In the genomic region with DNA sequence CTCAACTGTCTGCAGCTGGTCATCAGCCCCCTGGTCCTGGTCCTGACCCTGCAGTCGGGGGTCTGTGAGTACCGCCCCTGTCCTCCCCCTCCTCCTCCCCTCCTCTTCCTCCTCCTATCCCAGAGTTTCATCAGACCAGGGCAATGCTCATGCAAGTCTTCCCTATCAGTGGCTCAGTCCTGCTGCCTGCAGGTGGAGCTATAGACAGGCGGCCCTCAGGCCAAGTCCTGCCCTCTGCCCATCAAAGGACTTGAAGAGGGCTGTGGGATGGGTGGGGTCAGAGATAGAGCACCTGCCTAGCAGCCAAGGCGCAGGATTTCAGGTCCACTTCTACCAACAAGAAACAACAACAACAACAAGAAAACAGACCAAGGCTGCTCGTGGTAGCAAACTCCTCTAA, we compare ENCODE assay signal across 13 mouse cellular contexts. TPM values are rescaled to one million over a fixed set of nuclear protein-coding genes. Genes with fewer than 3 reads are reported as not detected.
A peak's percentile ranks its signal among the peaks of the same experiment; 100 is the strongest.
DNase-seq lines count a peak whose midpoint lies in the region; ATAC-seq and TF ChIP-seq lines count a peak whose summit lies in the region.
"Had no signal": no experiment of that assay in that cellular context is flagged by ENCODE, and none has a peak within 500 bp of the region (broad histone marks: within the 10 kb centered on the region; RNA-seq: fewer than 3 reads in every experiment).

No protein-coding gene starts in this region.

- TF ChIP-seq CTCF in kidney, adult 2 months (conservative IDR thresholded peaks at IDR 0.05; ENCODE audit: insufficient read depth, insufficient read length, low read depth, low read length): peak; percentile 56
- TF ChIP-seq CTCF in CH12.LX (conservative IDR thresholded peaks at IDR 0.05 in 1 of 2, IDR thresholded peaks at IDR 0.05 in 1 of 2; ENCODE audit: low read depth in 2 of 2, low read length in 2 of 2): peak in 1 of 2 experiments; percentile 72; a peak in 2 of 4 replicates

- H3K27me3 ChIP-seq in kidney, adult 2 months (replicated peaks; ENCODE audit: control insufficient read depth, insufficient read depth, low read length): no peaks in the 10 kb centered on the region
- H3K27me3 ChIP-seq in CH12.LX (replicated peaks): no peaks in the 10 kb centered on the region
- no peaks in the 10 kb centered on the region for H3K27me3 ChIP-seq in liver, embryonic 13.5 days
- no peaks in the 10 kb centered on the region for H3K27me3 ChIP-seq in midbrain, embryonic 16.5 days (ENCODE audit: control insufficient read depth, insufficient read depth, low read depth, low read length)
- H3K27me3 ChIP-seq: heart, embryonic 13.5 days had no signal

- no peak for TF ChIP-seq EP300 in CH12.LX (IDR thresholded peaks at IDR 0.05; ENCODE audit: low read length)

- no peaks in the 10 kb centered on the region for H3K4me1 ChIP-seq in kidney, adult 2 months (ENCODE audit: control insufficient read depth, insufficient read depth, low read length)
- H3K4me1 ChIP-seq in CH12.LX (ENCODE audit: control insufficient read depth in 1 of 2, insufficient read depth in 2 of 2): peaks cover 6 to 20% of the 10 kb centered on the region in 2 experiments
- H3K4me1 ChIP-seq in liver, embryonic 13.5 days (replicated peaks): peaks cover 30% of the 10 kb centered on the region
- no peaks in the 10 kb centered on the region for H3K4me1 ChIP-seq in midbrain, embryonic 16.5 days (ENCODE audit: control insufficient read depth, insufficient read depth, low read length)
- H3K4me1 ChIP-seq: heart, embryonic 13.5 days had no signal

- TF ChIP-seq POLR2A in kidney, adult 2 months (IDR thresholded peaks at IDR 0.05; ENCODE audit: low read depth, low read length): no peak
- TF ChIP-seq POLR2A in CH12.LX (IDR thresholded peaks at IDR 0.05; ENCODE audit: low read depth, low read length): no peak

- no peaks in the 10 kb centered on the region for H3K36me3 ChIP-seq in kidney, adult 2 months (ENCODE audit: control insufficient read depth, insufficient read depth, low read length)
- peaks cover 21 to 75% of the 10 kb centered on the region in 2 experiments for H3K36me3 ChIP-seq in CH12.LX (replicated peaks in 1 of 2; ENCODE audit: control insufficient read depth in 1 of 2, insufficient read depth in 1 of 2, low read length in 1 of 2)
- peaks cover 9% of the 10 kb centered on the region for H3K36me3 ChIP-seq in liver, embryonic 13.5 days
- H3K36me3 ChIP-seq in midbrain, embryonic 16.5 days (ENCODE audit: control insufficient read depth, insufficient read depth, low read length): no peaks in the 10 kb centered on the region

- 61% methylated on average over 5 of the region's 5 CpGs for WGBS in kidney, adult 2 months
- WGBS in liver, embryonic 13.5 days (ENCODE audit: insufficient replicate concordance): 46% methylated on average over 5 of the region's 5 CpGs
- WGBS in midbrain, embryonic 16.5 days: 37% methylated on average over 5 of the region's 5 CpGs

- no peak overlapping the region for H3K27ac ChIP-seq in kidney, adult 2 months (ENCODE audit: insufficient read depth, low read depth, low read length)
- no peak overlapping the region for H3K27ac ChIP-seq in CH12.LX (ENCODE audit: insufficient read depth, low read depth)
- H3K27ac ChIP-seq in liver, embryonic 13.5 days: no peak overlapping the region
- no peak overlapping the region for H3K27ac ChIP-seq in midbrain, embryonic 16.5 days (ENCODE audit: low read length)
- H3K27ac ChIP-seq: heart, embryonic 13.5 days had no signal

- H3K4me2 ChIP-seq in CH12.LX (ENCODE audit: insufficient read depth, low read depth, poor library complexity, severe bottlenecking): no peak overlapping the region
- no peak overlapping the region for H3K4me2 ChIP-seq in liver, embryonic 13.5 days
- H3K4me2 ChIP-seq in midbrain, embryonic 16.5 days (ENCODE audit: low read length): no peak overlapping the region
- H3K4me2 ChIP-seq: heart, embryonic 13.5 days had no signal

- DNase-seq in kidney, adult 2 months: no peak
- DNase-seq in kidney, postnatal 25 days: no peak
- DNase-seq in CH12.LX (ENCODE audit: extremely low read depth): no peak
- DNase-seq in brain, adult 2 months (ENCODE audit: low read depth, low spot score): peak; percentile 55
- DNase-seq in liver, embryonic 13.5 days: peak; percentile 26
- DNase-seq in neural tube, embryonic 10.5 days (ENCODE audit: extremely low spot score, low spot score): no peak
- DNase-seq: adrenal gland, postnatal 36 days; right cerebral cortex, postnatal 14 days had no signal

- no peaks in the 10 kb centered on the region for H3K79me2 ChIP-seq in CH12.LX (replicated peaks; ENCODE audit: control insufficient read depth, extremely low read depth, insufficient read depth, poor library complexity, severe bottlenecking)

- in situ Hi-C loops in CH12.LX (cut with MboI; ENCODE audit: low pct_ligation_motif_present, low pct_unique_long_range_greater_than_20kb, low sequenced_read_pairs): no loop called here

- H3K9me3 ChIP-seq in CH12.LX (replicated peaks; ENCODE audit: low read length): peaks cover 6% of the 10 kb centered on the region
- H3K9me3 ChIP-seq in liver, embryonic 13.5 days (replicated peaks): no peaks in the 10 kb centered on the region
- no peaks in the 10 kb centered on the region for H3K9me3 ChIP-seq in midbrain, embryonic 16.5 days (replicated peaks; ENCODE audit: control insufficient read depth, low read length, poor library complexity, severe bottlenecking)
- H3K9me3 ChIP-seq: heart, embryonic 13.5 days had no signal

- no peak overlapping the region for H3K9ac ChIP-seq in CH12.LX (ENCODE audit: insufficient read depth, low read depth)
- H3K9ac ChIP-seq in liver, embryonic 13.5 days: no peak overlapping the region
- H3K9ac ChIP-seq in midbrain, embryonic 16.5 days (ENCODE audit: low read depth, low read length): no peak overlapping the region
- H3K9ac ChIP-seq: heart, embryonic 13.5 days had no signal

- no peak overlapping the region for H3K4me3 ChIP-seq in kidney, adult 2 months (ENCODE audit: insufficient read depth, low read depth, low read length)
- H3K4me3 ChIP-seq in CH12.LX (replicated peaks in 1 of 3; ENCODE audit: low read depth in 2 of 3, low read length in 2 of 3, poor library complexity in 1 of 3): no peak overlapping the region
- no peak overlapping the region for H3K4me3 ChIP-seq in liver, embryonic 13.5 days (replicated peaks)
- no peak overlapping the region for H3K4me3 ChIP-seq in midbrain, embryonic 16.5 days (ENCODE audit: low read depth, low read length)
- H3K4me3 ChIP-seq: heart, embryonic 13.5 days had no signal

- ATAC-seq in liver, embryonic 13.5 days (ENCODE audit: low read depth): no peak
- no peak for ATAC-seq in midbrain, embryonic 16.5 days
- no peak for ATAC-seq in granulocyte monocyte progenitor cell, adult 5-6 weeks (replicated peaks; ENCODE audit: poor library complexity, severe bottlenecking)

- TF ChIP-seq RAD21 in CH12.LX (IDR thresholded peaks at IDR 0.05; ENCODE audit: low read depth, low read length): peak; percentile 50

- dilution Hi-C loops in CH12.LX (cut with MboI; ENCODE audit: extremely low pct_ligation_motif_present, extremely low pct_unique_long_range_greater_than_20kb, low sequenced_read_pairs): no loop called here

TF ChIP-seq in CH12.LX, 34 proteins besides CTCF, POLR2A, EP300 and RAD21 (continues in another document):
- no peak for TF ChIP-seq SIN3A (IDR thresholded peaks at IDR 0.05; ENCODE audit: low read length)
- no peak for TF ChIP-seq ZNF384 (IDR thresholded peaks at IDR 0.05; ENCODE audit: low read depth, low read length)
- peak; percentile 8; the same call in 1 of the 2 replicates for TF ChIP-seq IRF4 (IDR thresholded peaks at IDR 0.05; ENCODE audit: low read depth, low read length)
- TF ChIP-seq SMC3 (IDR thresholded peaks at IDR 0.05; ENCODE audit: low read depth, low read length): peak; percentile 70

RNA-seq across cellular contexts. Expression of a gene that starts 14.8 kb away (rescaled TPM):
- polyA plus RNA-seq in kidney, adult 2 months (2012; rRNA removed): 23.0 and 25.8 TPM in 2 replicates
- total RNA-seq in CH12.LX (2012; rRNA removed) (3.3 and 5.8 TPM in 2 replicates), CH12.LX (2014; rRNA removed) (3.2 and 3.6 TPM in 2 replicates)
- polyA plus RNA-seq in CH12.LX (2012; ENCODE audit: insufficient read length, low read depth): 4.6 and 5.1 TPM in 2 replicates
- 4.0 and 4.7 TPM in 2 replicates for polyA plus RNA-seq in liver, embryonic 13.5 days (2015; fragmentation: Nextera tagmentation; extraction: Ambion mirVana)
- 2.0 and 2.3 TPM in 2 replicates for polyA plus RNA-seq in midbrain, embryonic 16.5 days (2015; fragmentation: Nextera tagmentation; extraction: Ambion mirVana)
- 24.9 and 38.3 TPM in 2 replicates for total RNA-seq in granulocyte monocyte progenitor cell, adult 5-6 weeks (2014; fragmentation: Nextera tagmentation)
- 30.1 and 31.8 TPM in 2 replicates for total RNA-seq in granulocyte monocyte progenitor cell, adult 5-6 weeks (2017)

RNA-seq across cellular contexts. Expression of a gene that starts 22.3 kb away (rescaled TPM):
- 48.1 and 49.3 TPM in 2 replicates for polyA plus RNA-seq in kidney, adult 2 months (2012; rRNA removed)
- 10.8 and 21.3 TPM in 2 replicates for total RNA-seq in CH12.LX (2012; rRNA removed)
- 7.1 and 9.0 TPM in 2 replicates for total RNA-seq in CH12.LX (2014; rRNA removed)
- 24.3 and 28.8 TPM in 2 replicates for polyA plus RNA-seq in CH12.LX (2012; ENCODE audit: insufficient read length, low read depth)
- polyA plus RNA-seq in liver, embryonic 13.5 days (2015; fragmentation: Nextera tagmentation; extraction: Ambion mirVana): 17.3 and 17.9 TPM in 2 replicates
- 28.7 and 30.6 TPM in 2 replicates for polyA plus RNA-seq in midbrain, embryonic 16.5 days (2015; fragmentation: Nextera tagmentation; extraction: Ambion mirVana)
- 18.2 and 20.8 TPM in 2 replicates for total RNA-seq in granulocyte monocyte progenitor cell, adult 5-6 weeks (2014; fragmentation: Nextera tagmentation)
- 8.9 and 9.4 TPM in 2 replicates for total RNA-seq in granulocyte monocyte progenitor cell, adult 5-6 weeks (2017)

RNA-seq across cellular contexts. Expression of a gene that starts 49.4 kb away (rescaled TPM):
- polyA plus RNA-seq in kidney, adult 2 months (2012; rRNA removed): not detected in 2 replicates
- total RNA-seq in CH12.LX (2012; rRNA removed) (not detected in 2 replicates), CH12.LX (2014; rRNA removed) (not detected in 2 replicates)
- 0.76 and 1.5 TPM in 2 replicates for polyA plus RNA-seq in CH12.LX (2012; ENCODE audit: insufficient read length, low read depth)
- not detected in 2 replicates for polyA plus RNA-seq in liver, embryonic 13.5 days (2015; fragmentation: Nextera tagmentation; extraction: Ambion mirVana)
- polyA plus RNA-seq in midbrain, embryonic 16.5 days (2015; fragmentation: Nextera tagmentation; extraction: Ambion mirVana): 0.36 TPM in 1 of 2 replicates, not detected in the other
- total RNA-seq in granulocyte monocyte progenitor cell, adult 5-6 weeks (2014; fragmentation: Nextera tagmentation): not detected in 2 replicates
- not detected in 2 replicates for total RNA-seq in granulocyte monocyte progenitor cell, adult 5-6 weeks (2017)
- polyA plus RNA-seq: heart, embryonic 13.5 days; intestine, embryonic 14.5 days; lung, embryonic 16.5 days had no signal

RNA-seq across cellular contexts. Expression of a gene that starts 53.1 kb away (rescaled TPM):
- 9.9 and 10.0 TPM in 2 replicates for polyA plus RNA-seq in kidney, adult 2 months (2012; rRNA removed)
- total RNA-seq in CH12.LX (2012; rRNA removed): 1.8 and 4.0 TPM in 2 replicates
- total RNA-seq in CH12.LX (2014; rRNA removed): not detected in 2 replicates
- 0.37 TPM in 1 of 2 replicates, not detected in the other for polyA plus RNA-seq in CH12.LX (2012; ENCODE audit: insufficient read length, low read depth)
- 0.82 and 1.0 TPM in 2 replicates for polyA plus RNA-seq in liver, embryonic 13.5 days (2015; fragmentation: Nextera tagmentation; extraction: Ambion mirVana)
- polyA plus RNA-seq in midbrain, embryonic 16.5 days (2015; fragmentation: Nextera tagmentation; extraction: Ambion mirVana): 5.1 and 5.6 TPM in 2 replicates
- total RNA-seq in granulocyte monocyte progenitor cell, adult 5-6 weeks (2014; fragmentation: Nextera tagmentation): 1.3 and 3.5 TPM in 2 replicates
- total RNA-seq in granulocyte monocyte progenitor cell, adult 5-6 weeks (2017): 2.4 and 2.8 TPM in 2 replicates

Comparison
In these comparisons a context has a peak if more than half of its experiments do, and no peak if none do; other contexts are left out.
1. DNase-seq: peak in brain, adult 2 months (single experiment) and liver, embryonic 13.5 days (single experiment); none in kidney, adult 2 months (single experiment), kidney, postnatal 25 days (0 of 2), CH12.LX (single experiment) and neural tube, embryonic 10.5 days (single experiment).